Mouse (Mus musculus): ENCODE data around the gene Inka2. TPM values are rescaled to one million over a fixed set of nuclear protein-coding genes. Genes with fewer than 3 reads are reported as not detected.
"Not testable (repeated sequence)": the region's sequence is repeated elsewhere in the genome, so short reads cannot be mapped to it uniquely, and the experiment has no call there.

The Inka2 gene
- total RNA-seq, 2 experiments from 2014 or later = not detected

GRCm38 (mm10) chr3:105695476-105696386 is 8.7 kb upstream of the Inka2 start:
- ATAC-seq (replicated peaks; ENCODE audit: low FRiP score, poor library complexity, severe bottlenecking) = no peak

DNA sequence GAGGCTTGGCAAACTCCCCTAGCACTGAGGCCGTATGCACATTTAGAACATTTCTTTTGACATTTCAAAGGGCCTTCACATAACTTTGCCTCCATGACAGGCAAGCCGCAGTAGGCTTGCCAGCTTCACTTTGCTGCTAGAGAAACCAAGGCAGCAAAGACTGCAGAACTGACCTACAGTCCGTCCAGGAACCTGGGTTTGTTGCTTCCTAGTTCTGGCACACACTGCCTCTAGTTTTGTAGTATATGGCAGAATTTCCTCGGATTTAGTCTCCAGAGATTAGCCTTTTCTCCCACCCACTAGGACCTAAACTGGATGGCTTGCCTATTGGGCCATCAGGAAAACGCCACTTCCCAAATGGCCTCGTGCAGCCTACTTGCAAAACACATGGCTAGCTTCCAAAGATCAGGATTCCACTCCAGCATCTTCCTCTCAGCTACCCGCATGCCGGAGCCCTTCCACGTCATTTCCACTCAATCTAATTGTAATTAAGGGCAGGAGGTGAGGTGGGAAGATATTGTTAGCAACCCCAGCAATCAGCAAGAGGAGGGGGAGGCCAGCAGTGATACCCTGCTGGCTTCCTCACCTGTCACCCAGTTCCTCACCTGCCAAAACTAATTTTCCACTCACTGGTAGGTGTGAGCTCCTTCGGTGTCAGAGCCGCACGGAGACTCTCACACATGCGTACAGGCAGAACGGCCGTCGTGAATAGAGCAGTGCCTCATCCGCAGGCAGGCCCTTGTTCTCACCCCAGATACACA is 7.8 kb upstream of the Inka2 start:
- no peak for ATAC-seq (replicated peaks; ENCODE audit: low FRiP score, poor library complexity, severe bottlenecking)

- no peak for ATAC-seq (replicated peaks; ENCODE audit: low FRiP score, poor library complexity, severe bottlenecking)
These were observed 7.3 kb upstream of the Inka2 start for GRCm38 (mm10) chr3:105697148-105697441.

- peak; percentile 39; the same call in 1 of the 2 replicates for ATAC-seq (replicated peaks; ENCODE audit: low FRiP score, poor library complexity, severe bottlenecking)
These were observed 6.1 kb upstream of the Inka2 start for GRCm38 (mm10) chr3:105698311-105698710.

- ATAC-seq (replicated peaks; ENCODE audit: low FRiP score, poor library complexity, severe bottlenecking) = peak; percentile 94
These were observed 5.0 kb upstream of the Inka2 start for GRCm38 (mm10) chr3:105699241-105699933.

GRCm38 (mm10) chr3:105700786-105701185 is 3.6 kb upstream of the Inka2 start:
- not testable (repeated sequence) for ATAC-seq (replicated peaks; ENCODE audit: low FRiP score, poor library complexity, severe bottlenecking)

DNA sequence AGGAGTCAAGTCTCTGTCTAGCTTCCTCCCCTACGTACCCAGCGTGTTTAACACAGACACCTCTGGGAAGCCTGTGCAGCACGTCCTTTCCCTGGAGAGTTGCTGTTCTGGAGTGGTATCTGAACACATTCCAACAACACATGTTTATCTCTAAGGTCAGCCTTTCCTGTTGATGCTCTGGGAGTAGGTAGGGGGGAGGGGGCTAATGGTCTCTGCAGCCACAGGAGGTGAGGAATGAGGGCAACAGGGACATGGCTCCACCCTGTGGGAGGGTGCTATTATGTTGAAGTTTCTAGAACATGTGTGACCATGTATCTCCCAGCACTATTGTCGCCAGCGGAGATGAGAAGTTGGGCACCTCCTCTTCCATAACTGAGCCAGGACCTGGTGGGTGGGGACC is 3.0 kb upstream of the Inka2 start:
- ATAC-seq (replicated peaks; ENCODE audit: low FRiP score, poor library complexity, severe bottlenecking) = no peak

- ATAC-seq (replicated peaks; ENCODE audit: low FRiP score, poor library complexity, severe bottlenecking) = no peak
These were observed 828 bp upstream of the Inka2 start for GRCm38 (mm10) chr3:105703571-105703970.

GRCm38 (mm10) chr3:105705061-105705549 is 706 bp downstream of the Inka2 start:
- peak; percentile 26; the same call in 1 of the 2 replicates for ATAC-seq (replicated peaks; ENCODE audit: low FRiP score, poor library complexity, severe bottlenecking)

DNA sequence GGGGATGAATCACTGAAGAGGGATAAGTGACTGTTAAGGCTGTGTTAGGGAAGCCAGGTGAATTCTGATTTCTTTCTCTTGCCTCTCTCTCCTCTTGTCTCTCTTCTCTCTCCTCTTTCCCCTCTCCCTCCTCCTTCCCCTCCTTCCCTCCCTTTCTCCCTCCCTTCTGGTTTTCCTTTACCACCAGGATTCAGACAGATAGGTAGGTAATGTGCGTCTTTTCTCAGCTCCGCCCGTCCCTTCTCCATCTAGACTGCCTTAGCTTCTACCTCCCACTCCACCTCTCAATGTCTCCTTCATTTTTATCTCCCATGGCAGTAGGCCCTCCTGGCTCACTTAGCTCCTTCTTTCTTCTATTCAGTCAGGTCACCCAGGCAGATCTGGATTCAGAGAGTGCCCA is 1.2 kb downstream of the Inka2 start:
- no peak for ATAC-seq (replicated peaks; ENCODE audit: low FRiP score, poor library complexity, severe bottlenecking)

- ATAC-seq (replicated peaks; ENCODE audit: low FRiP score, poor library complexity, severe bottlenecking) = no peak
These were observed 2.1 kb downstream of the Inka2 start for GRCm38 (mm10) chr3:105706366-105707020.

DNA sequence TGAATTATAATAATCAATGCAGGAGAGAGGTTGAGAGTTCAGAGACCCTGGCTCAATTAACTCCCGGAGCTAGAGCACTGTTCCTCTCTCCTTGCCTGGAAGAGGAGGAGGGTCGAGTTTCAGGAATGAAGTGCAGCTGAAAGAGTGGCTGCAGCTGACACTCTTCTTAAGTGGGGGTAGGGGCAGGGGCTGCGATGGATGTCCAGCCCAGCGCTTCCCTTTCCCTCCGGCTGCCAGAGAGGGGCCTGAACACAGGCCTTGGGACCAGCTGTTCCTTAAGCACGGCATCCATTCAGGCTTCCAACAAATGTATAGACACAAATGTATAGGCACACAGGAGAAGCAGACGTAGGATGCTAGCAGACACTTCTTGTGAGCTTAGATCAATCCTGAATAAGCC is 3.2 kb downstream of the Inka2 start:
- ATAC-seq (replicated peaks; ENCODE audit: low FRiP score, poor library complexity, severe bottlenecking) = no peak

DNA sequence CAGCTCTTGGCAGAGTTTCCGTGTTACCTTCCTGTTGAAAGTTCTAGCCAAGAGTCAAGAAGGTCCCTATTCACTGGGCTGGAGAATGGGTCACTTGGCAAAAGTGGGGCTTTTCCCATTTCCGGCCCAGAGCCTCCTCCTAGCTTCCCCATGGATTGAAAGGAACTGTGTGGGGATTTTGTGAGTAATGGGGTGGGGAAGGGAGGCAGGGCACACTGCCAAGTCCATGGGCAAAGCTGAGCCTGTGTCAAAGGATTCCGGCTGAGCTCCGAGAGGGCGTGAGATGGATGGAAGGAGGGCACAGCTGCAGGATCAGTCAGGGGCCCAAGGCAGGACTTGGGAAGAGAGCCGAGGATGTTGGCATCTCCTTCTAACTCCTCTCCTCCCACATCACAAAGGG is 5.8 kb downstream of the Inka2 start:
- no peak for ATAC-seq (replicated peaks; ENCODE audit: low FRiP score, poor library complexity, severe bottlenecking)

DNA sequence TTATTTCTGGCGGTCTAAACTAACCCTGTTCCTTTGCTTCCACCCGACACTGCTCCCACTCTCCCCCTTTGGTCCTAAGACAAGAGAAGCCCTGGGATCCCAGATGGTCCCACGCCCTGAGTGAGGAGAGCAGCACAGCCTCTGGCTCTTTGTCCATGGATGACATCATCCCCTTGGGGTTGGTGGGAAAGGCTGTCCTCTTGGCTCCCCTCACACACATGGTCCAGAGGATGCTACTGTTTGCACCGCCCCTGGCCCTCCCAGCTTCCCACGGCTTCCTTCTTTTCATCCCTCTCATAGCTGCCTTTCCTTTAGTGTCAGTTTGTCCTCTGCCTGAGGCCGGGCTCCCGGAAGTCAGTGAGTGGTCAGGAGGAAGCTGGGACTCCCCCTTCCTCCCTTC is 7.3 kb downstream of the Inka2 start:
- no peak for ATAC-seq (replicated peaks; ENCODE audit: low FRiP score, poor library complexity, severe bottlenecking)

DNA sequence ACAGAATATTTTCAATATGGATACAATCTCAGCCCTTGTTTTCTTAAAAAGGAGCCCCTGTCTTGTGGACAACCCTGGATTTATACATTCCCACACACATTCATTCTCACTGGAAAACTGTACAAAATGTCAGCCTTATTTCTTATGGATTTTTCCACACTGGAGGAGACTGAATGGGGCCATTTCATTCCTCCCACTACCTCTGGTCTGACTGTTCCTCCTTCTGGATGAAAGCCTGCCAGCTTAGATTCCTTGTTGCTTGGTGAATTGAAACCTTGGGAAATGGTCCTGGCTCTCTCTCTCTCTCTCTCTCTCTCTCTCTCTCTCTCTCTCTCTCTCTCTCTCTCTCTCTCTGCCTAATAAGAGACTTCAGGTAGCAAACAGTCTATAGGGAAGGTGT is 8.4 kb downstream of the Inka2 start:
- no peak for ATAC-seq (replicated peaks; ENCODE audit: low FRiP score, poor library complexity, severe bottlenecking)

- 0 out of 2 replicates have a peak, but pooled peaks have one; percentile 20 for ATAC-seq (replicated peaks; ENCODE audit: low FRiP score, poor library complexity, severe bottlenecking)
These were observed 9.9 kb downstream of the Inka2 start for GRCm38 (mm10) chr3:105714091-105714819.

DNA sequence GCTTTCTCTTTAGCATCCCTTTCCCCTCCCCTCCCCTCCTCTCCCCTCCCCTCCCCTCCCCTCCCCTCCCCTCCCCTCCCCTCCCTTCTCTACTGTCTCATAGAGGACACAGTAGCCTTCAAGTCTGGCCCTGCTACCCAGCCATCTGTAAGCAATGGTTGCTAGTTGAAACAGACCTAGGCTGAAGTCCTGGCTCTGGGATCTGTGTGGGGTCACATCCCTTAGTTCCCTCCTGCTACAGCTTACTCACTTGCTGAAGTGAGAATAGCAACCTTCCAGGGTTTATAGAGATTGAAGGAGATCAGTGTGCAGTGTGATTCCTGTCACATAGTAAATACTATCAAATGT is 10.4 kb downstream of the Inka2 start:
- no peak for ATAC-seq (replicated peaks; ENCODE audit: low FRiP score, poor library complexity, severe bottlenecking)

- ATAC-seq (replicated peaks; ENCODE audit: low FRiP score, poor library complexity, severe bottlenecking) = no peak
These were observed 12.1 kb downstream of the Inka2 start for GRCm38 (mm10) chr3:105716353-105717000.

Measured in erythroblast, adult 5-6 weeks (primary cell).